Mouse (Mus musculus) forebrain, embryonic 13.5 days (tissue): ENCODE results near the gene Mex3d. TPM values are rescaled to one million over a fixed set of nuclear protein-coding genes. Genes with fewer than 3 reads are reported as not detected.

Experiments
- ATAC-seq: fragments of 200-750 bp; cut with Nextera tagmentation; 2 replicates; pipeline ENCODE4 v1.8.0; 2017
- H3K27ac ChIP-seq: fragments of 300-500 bp; sonication (generic); 2 replicates; pipeline ENCODE4 v1.5.1; 2015; ENCODE audit warnings: inconsistent platforms, mild to moderate bottlenecking, moderate library complexity
- H3K27me3 ChIP-seq: fragments of 300-500 bp; sonication (generic); 2 replicates; pipeline ENCODE4 v1.6.1; 2015; ENCODE audit warnings: mild to moderate bottlenecking, inconsistent platforms
- H3K36me3 ChIP-seq: fragments of 300-500 bp; sonication (generic); 2 replicates; pipeline ENCODE4 v1.6.1; 2015; ENCODE audit warnings: mild to moderate bottlenecking, inconsistent platforms; ENCODE audit not compliant: poor library complexity, severe bottlenecking
- H3K4me1 ChIP-seq: fragments of 300-500 bp; sonication (generic); 2 replicates; pipeline ENCODE4 v1.6.1; 2015; ENCODE audit warnings: inconsistent platforms
- H3K4me2 ChIP-seq: fragments of 300-500 bp; sonication (generic); 2 replicates; pipeline ENCODE4 v1.6.1; 2015; ENCODE audit warnings: inconsistent platforms, mild to moderate bottlenecking, moderate library complexity
- H3K4me3 ChIP-seq: fragments of 300-500 bp; sonication (generic); 2 replicates; pipeline ENCODE4 v1.5.1; 2015; ENCODE audit warnings: mild to moderate bottlenecking, inconsistent platforms
- H3K9ac ChIP-seq: fragments of 300-500 bp; sonication (generic); 2 replicates; pipeline ENCODE4 v1.6.1; 2015; ENCODE audit warnings: mild to moderate bottlenecking, inconsistent platforms
- H3K9me3 ChIP-seq: fragments of 300-500 bp; sonication (generic); replicated peaks from 2 replicates; pipeline ENCODE4 v1.6.1; 2016; ENCODE audit warnings: inconsistent platforms
- WGBS: fragments of 180-500 bp; shearing (Covaris S2); methylation state at CpG from one replicate; pipeline ENCODE4 v1.1.7; 2015; 5-methylcytosine and 5-hydroxymethylcytosine counted together
- polyA plus RNA-seq: library from polyadenylated mRNA; unstranded; fragments of >200 nt; fragmentation: Nextera tagmentation; extraction: Ambion mirVana; gene quantifications from 2 replicates; pipeline ENCODE4 v1.2.1, GENCODE M21; 2015

The Mex3d gene
- polyA plus RNA-seq, 1 experiment from 2014 or later: 16.6 TPM

DNA sequence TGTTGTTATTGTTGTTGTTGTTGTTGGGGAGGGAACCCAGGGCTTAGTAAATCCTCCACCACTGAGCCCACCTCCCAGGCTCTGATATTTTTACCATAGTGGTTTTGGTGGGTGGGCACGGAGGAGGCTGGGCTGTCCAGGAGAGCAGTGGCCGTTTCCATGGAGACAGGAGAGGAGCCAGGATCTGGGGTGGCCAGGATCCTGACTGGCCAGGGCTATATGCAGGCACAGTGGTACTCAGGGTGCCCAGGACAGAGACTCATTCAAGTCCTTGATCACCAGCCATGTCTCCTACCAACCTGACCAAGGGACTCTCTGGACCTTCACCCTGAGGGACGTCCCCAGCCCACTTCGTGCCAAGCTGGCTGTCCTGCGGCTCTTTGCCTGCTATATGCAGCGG lies 23.7 kb downstream of the Mex3d start:
- Histone ChIP-seq H3K9ac (no peak overlapping the region), H3K36me3 (no peaks in the 10 kb centered on the region), H3K27me3 (peaks cover 50% of the 10 kb centered on the region), H3K27ac (no peak overlapping the region), H3K4me1 (peaks cover 5% of the 10 kb centered on the region; the same call in 1 of the 2 replicates), H3K4me2 (no peak overlapping the region), H3K9me3 (no peaks in the 10 kb centered on the region), H3K4me3 (no peak overlapping the region)
- ATAC-seq: no peak
- 33% methylated on average over 6 of the region's 6 CpGs for WGBS

DNA sequence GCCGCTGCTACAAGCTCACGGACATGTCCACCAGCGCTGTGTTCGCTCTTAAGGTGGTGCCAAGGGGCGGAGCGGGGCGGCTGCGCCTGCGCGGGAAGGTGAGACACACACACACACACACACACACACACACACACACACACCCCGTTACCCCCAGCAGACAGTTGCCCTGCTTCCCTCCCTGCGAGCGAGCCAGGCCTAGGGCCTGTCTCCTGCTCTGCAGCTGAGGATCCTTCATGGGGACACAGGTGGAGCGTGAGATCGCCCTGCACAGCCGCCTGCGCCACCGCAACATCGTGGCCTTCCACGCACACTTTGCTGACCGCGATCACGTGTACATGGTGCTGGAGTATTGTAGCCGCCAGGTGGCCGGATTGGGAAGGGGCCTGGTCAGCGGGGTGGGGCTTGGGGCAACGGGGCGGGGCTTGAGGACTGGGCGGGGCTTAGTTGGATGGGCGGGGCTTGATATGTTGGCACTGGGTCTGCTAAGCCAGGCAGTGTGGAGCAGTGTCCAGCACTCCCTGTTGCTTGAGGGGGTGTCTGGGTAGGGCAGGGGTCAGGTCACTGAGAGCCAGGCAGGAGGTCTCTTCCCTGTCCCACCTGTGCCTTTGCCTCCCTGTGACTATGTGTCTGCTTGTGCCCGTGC lies 29.3 kb downstream of the Mex3d start:
- no peak overlapping the region for H3K27ac ChIP-seq
- H3K9me3 ChIP-seq: no peaks in the 10 kb centered on the region
- H3K27me3 ChIP-seq: peaks cover 82% of the 10 kb centered on the region
- peak overlapping the region; percentile 30; the same call in 1 of the 2 replicates for H3K9ac ChIP-seq
- 6% methylated on average over 28 of the region's 31 CpGs for WGBS
- H3K36me3 ChIP-seq: no peaks in the 10 kb centered on the region
- H3K4me2 ChIP-seq: peak overlapping the region; percentile 51
- peaks cover 27% of the 10 kb centered on the region for H3K4me1 ChIP-seq
- ATAC-seq: 0 out of 2 replicates have a peak, but pooled peaks have one; percentile 19
- peak overlapping the region; percentile 25 for H3K4me3 ChIP-seq

DNA sequence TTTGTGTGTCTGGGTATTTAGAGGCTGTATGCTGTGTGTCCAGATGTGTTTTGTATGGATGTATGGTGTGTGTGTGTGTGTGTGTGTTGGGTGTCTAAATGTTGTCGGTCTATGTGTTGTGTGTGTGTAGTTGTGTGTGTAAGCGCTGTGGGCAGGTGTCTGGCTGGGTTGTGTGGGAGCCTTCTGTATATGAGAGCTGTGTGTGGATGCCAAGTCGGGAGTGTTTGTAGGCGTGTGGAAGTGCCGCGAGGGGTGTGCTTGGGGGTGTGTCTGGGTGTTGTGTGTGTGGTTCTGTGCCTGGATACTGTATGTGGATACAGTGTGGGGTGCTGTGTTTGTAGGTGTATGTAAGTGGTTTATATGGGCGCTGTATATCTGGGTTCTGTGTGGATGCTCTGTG lies 30.1 kb downstream of the Mex3d start:
- Histone ChIP-seq H3K9me3 (no peaks in the 10 kb centered on the region), H3K4me2 (peak overlapping the region; percentile 51; the same call in 1 of the 2 replicates), H3K4me3 (no peak overlapping the region), H3K36me3 (no peaks in the 10 kb centered on the region), H3K4me1 (peaks cover 27% of the 10 kb centered on the region), H3K27ac (no peak overlapping the region), H3K9ac (no peak overlapping the region), H3K27me3 (peaks cover 85% of the 10 kb centered on the region)
- no peak for ATAC-seq
- 36% methylated on average over 7 of the region's 7 CpGs for WGBS

DNA sequence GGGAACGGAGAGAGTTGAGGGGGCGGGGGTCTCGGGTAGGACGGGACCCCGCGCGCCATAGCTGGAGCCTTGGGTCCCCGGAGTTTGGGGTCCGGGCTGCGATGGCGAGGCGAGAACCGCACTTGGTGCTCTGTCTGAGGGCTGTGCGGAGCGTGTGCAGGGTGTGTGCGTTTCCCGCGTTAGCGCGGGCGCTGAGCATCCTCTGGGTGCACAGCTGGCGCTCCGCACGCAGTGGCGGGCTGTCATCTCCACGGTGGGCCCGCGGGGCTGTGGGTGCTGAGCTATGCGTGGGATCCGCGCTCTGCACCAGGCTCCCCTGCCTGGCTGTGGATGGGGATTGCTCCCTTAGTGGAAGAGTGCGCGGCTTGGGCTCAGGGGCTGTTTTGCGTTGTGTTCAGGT lies 30.7 kb downstream of the Mex3d start:
- 2% methylated on average over 34 of the region's 34 CpGs for WGBS
- H3K4me3 ChIP-seq: peak overlapping the region; percentile 32
- H3K9me3 ChIP-seq: no peaks in the 10 kb centered on the region
- peaks cover 91% of the 10 kb centered on the region for H3K27me3 ChIP-seq
- no peaks in the 10 kb centered on the region for H3K36me3 ChIP-seq
- peaks cover 27% of the 10 kb centered on the region for H3K4me1 ChIP-seq
- 0 out of 2 replicates have a peak overlapping the region, but pooled peaks have one; percentile 21 for H3K9ac ChIP-seq
- H3K4me2 ChIP-seq: peak overlapping the region; percentile 60
- H3K27ac ChIP-seq: no peak overlapping the region
- 0 out of 2 replicates have a peak, but pooled peaks have one; percentile 37 for ATAC-seq

DNA sequence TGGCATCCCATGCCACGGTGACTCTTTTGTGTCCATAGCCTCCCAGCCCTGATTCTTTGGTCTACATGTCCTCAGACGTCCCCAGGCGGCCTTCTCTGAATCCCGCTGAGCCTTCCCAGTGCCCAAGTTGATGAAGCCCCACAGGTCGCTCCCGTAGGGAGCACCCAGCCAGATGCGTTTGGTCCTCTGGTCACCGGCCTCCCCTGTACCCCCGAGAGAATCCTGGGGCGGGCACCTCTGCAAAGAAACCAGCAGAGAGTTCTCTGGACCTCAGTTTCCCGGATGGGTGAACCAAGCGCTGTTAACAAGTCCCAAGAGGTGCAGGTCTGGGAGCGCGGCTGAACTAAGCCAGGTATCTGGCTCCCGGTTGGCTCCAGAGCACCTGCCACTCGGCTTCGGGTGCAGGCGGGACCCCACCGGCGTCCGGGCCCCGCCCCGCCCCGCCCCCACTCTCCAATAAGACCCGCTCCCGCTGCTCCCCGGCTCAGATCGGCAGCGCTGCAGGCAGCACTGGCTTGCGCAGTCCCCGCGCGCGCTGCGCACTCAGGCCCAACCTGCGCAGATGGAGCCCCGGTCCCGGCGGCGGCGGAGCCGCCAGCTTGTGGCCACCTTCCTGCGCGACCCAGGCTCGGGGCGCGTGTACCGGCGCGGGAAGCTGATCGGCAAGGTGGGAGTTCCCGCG lies 31.3 kb downstream of the Mex3d start, which contains the start of gene Plk5:
Gene Plk5, plus strand, starts transcription at position 459 of the 682 bp plus-strand sequence.
- ATAC-seq: 0 out of 2 replicates have a peak, but pooled peaks have one; percentile 61
- peak within 1 kb of the TSS; percentile 60 for H3K4me2 ChIP-seq
- H3K9ac ChIP-seq: peak within 1 kb of the TSS; percentile 21; the same call in 1 of the 2 replicates
- H3K27ac ChIP-seq: no peak within 1 kb of the TSS
- no peaks in the 10 kb centered on the region for H3K9me3 ChIP-seq
- H3K4me3 ChIP-seq: peak within 1 kb of the TSS; percentile 32
- H3K36me3 ChIP-seq: no peaks in the 10 kb centered on the region
- H3K27me3 ChIP-seq: peaks cover 97% of the 10 kb centered on the region
- H3K4me1 ChIP-seq: peaks cover 27% of the 10 kb centered on the region
- WGBS: 1% methylated on average over 45 of the region's 53 CpGs

DNA sequence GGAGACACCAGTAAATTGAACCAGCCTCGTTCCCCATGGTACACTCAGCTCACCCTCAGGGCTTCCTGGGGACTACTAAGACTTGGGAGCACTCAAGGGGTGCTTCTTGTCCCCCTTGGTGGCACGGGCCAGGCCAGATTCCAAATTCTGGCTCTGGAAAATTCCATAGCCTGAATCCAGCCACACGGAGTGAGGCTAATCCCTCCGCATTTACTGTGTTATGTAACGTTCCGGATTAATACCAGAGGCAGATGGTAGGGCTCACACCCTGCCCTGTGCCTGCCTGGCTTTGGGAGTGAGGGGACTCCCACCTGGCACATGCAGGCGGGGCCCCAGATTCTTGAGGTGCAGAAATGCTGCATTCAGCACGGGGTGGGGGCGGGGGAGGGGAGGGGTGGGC lies 32.0 kb downstream of the Mex3d start:
- Histone ChIP-seq H3K4me2 (no peak overlapping the region), H3K4me1 (peaks cover 27% of the 10 kb centered on the region), H3K9me3 (no peaks in the 10 kb centered on the region), H3K36me3 (no peaks in the 10 kb centered on the region), H3K27me3 (peaks cover 98% of the 10 kb centered on the region), H3K4me3 (0 out of 2 replicates have a peak overlapping the region, but pooled peaks have one; percentile 32), H3K27ac (no peak overlapping the region), H3K9ac (no peak overlapping the region)
- WGBS: 4% methylated on average over 8 of the region's 9 CpGs
- ATAC-seq: no peak

DNA sequence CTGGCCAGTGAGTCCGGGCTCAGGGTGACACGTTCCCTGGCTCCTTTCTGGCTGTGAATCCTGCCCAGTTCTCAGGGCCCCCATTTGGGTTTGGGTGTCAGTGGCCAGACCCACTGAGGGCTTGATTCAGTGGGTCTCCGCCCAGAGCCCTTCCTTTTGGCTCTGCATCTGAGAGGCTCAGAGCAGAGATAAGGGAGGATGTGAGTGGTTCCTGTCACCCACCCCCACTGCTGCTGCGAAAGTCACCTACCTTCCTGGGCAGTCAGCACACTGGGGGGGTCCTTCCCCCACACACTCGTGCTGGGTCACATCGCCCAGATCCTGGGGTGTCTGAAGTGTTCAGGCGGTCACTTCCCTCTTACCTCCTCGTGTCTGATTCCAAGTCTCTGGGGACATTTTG lies 34.7 kb downstream of the Mex3d start:
- Histone ChIP-seq H3K27me3 (peaks cover 99% of the 10 kb centered on the region), H3K36me3 (no peaks in the 10 kb centered on the region), H3K4me2 (no peak overlapping the region), H3K9ac (no peak overlapping the region), H3K4me3 (no peak overlapping the region), H3K27ac (no peak overlapping the region), H3K9me3 (no peaks in the 10 kb centered on the region), H3K4me1 (peaks cover 34% of the 10 kb centered on the region)
- no peak for ATAC-seq
- 71% methylated on average over 8 of the region's 8 CpGs for WGBS

DNA sequence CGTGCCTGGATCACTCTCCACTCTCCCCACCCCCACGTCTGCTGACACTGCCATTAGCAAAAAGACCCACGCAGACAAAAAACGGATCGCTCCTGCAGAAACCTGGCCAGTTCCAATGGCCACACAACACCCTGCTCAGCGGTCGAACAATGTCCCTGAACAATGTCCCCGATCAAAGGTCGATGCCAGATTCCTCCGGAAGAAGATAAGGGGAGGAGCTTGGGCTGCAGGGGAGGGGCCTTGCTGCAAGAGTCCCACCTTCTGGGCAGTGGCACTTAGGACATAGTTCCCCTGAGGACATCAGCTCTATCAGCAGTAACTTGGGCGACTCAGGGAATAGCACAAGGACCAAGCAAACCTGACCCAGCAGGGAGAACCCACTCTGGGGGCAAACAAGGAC lies 35.6 kb downstream of the Mex3d start:
- Histone ChIP-seq H3K9me3 (no peaks in the 10 kb centered on the region), H3K4me2 (no peak overlapping the region), H3K27me3 (peaks cover 99% of the 10 kb centered on the region), H3K9ac (no peak overlapping the region), H3K4me1 (peaks cover 27% of the 10 kb centered on the region), H3K36me3 (no peaks in the 10 kb centered on the region), H3K4me3 (no peak overlapping the region), H3K27ac (no peak overlapping the region)
- ATAC-seq: no peak
- WGBS: 20% methylated on average over 11 of the region's 11 CpGs

DNA sequence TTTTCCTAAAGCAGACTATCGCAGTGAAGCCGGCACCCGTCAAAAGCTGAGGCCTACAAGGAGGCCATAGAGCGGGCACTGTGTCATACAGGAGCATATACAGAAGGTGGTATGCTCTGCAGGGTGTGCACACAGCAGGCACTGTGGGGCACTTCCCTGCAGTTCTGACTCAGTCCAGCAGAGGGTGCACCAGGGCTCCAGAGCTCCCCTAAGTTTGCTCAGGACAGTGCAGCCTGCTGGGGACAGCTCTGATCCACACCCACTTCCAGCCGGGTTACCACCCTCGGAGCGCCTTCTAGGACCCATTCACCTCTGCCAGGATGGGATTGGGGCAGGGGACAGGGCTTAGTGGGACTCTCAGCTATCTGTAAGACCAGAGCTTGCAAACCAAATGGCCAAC lies 37.2 kb downstream of the Mex3d start:
- H3K9me3 ChIP-seq: no peaks in the 10 kb centered on the region
- no peak overlapping the region for H3K27ac ChIP-seq
- no peak overlapping the region for H3K9ac ChIP-seq
- no peaks in the 10 kb centered on the region for H3K36me3 ChIP-seq
- H3K4me3 ChIP-seq: no peak overlapping the region
- H3K4me1 ChIP-seq: peaks cover 11% of the 10 kb centered on the region
- peaks cover 99% of the 10 kb centered on the region for H3K27me3 ChIP-seq
- peak; percentile 80 for ATAC-seq
- H3K4me2 ChIP-seq: no peak overlapping the region
- WGBS: 5% methylated on average over 7 of the region's 7 CpGs

DNA sequence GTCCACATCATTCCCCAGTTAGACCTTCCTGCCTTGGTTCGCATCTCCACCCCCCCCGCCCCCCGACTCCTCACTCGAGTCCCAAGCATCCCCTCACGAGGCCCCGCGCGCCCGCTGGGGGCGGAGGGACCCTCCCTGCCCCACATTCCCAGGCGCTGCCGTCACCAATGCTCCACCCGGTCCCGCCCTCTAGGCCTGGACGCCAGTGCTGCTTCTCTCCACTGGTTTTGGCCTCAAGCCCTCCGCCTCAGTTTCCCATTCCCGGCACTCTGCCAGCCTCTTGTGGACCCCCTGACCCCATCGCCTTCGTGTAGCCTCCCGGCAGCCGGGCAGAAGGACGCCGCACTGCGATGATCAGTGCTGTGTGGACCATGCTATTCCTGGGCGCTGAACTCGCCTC lies 38.5 kb downstream of the Mex3d start:
- Histone ChIP-seq H3K27ac (no peak overlapping the region), H3K4me1 (peaks cover 11% of the 10 kb centered on the region), H3K9ac (no peak overlapping the region), H3K27me3 (peaks cover 99% of the 10 kb centered on the region), H3K9me3 (no peaks in the 10 kb centered on the region), H3K4me2 (0 out of 2 replicates have a peak overlapping the region, but pooled peaks have one; percentile 12), H3K36me3 (no peaks in the 10 kb centered on the region), H3K4me3 (no peak overlapping the region)
- 13% methylated on average over 24 of the region's 26 CpGs for WGBS
- ATAC-seq: no peak

DNA sequence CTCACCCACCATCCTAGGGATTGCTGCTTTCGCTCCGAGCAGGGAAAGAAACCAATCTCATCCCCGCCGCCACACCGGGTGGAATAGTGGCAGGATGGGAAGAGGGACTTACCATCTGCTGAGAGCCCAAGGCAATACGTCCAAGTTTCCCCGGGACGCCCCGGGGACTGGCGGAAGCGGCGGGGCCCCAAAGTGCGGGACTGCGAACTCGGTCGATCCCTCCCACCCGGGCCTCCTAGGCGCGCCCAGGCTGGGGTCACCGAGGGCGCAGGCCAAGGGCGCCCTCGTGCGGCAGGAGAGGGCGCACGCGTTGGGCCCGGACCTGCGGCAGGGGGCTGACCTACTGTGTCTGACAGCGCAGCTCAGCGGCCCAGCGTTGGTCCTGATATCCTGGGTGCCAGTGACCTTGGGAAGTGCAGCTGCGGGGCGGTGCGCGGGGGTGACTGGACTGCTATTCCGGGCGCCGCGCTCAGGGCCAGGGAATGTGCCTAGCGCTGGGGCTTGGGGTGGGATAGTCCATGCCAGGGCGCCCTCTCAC lies 39.1 kb downstream of the Mex3d start, which contains the start of gene Adamtsl5:
Gene Adamtsl5, minus strand, starts transcription at position 169 of the 538 bp plus-strand sequence.
- ATAC-seq: 0 out of 2 replicates have a peak, but pooled peaks have one; percentile 11

DNA sequence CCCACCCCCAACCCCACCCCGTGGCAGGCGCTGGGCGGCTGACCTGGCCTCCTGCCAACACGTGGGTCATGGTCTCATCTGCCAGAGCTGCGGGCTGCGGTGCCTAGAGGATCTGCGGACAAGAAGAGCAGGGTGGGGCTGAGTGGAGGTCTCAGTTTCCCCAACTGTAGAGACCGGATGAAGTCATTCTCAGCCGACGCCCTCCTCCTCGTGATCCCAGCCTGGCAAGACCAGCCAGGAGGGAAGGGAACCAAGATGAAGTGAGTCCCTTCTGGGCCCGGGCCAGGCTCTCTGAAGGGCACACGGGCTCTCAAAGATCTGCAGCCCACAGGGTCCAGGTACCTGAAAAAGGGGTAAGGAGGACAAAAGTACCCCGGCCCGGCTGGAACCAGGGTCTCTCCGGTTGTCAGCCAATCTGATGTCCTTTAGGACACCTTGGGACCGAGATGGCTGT lies 39.9 kb downstream of the Mex3d start:
- H3K27me3 ChIP-seq: peaks cover 99% of the 10 kb centered on the region
- H3K9ac ChIP-seq: no peak overlapping the region
- no peaks in the 10 kb centered on the region for H3K9me3 ChIP-seq
- WGBS: 17% methylated on average over 17 of the region's 17 CpGs
- H3K4me3 ChIP-seq: no peak overlapping the region
- no peak for ATAC-seq
- no peak overlapping the region for H3K4me2 ChIP-seq
- H3K36me3 ChIP-seq: no peaks in the 10 kb centered on the region
- H3K27ac ChIP-seq: no peak overlapping the region
- H3K4me1 ChIP-seq: peaks cover 23% of the 10 kb centered on the region

More for the DNA sequence above, 39.1 kb downstream of the Mex3d start, which contains the start of gene Adamtsl5:
- H3K4me3 ChIP-seq: peak within 1 kb of the TSS; percentile 18
- H3K27me3 ChIP-seq: peaks cover 99% of the 10 kb centered on the region
- H3K9me3 ChIP-seq: no peaks in the 10 kb centered on the region
- H3K4me1 ChIP-seq: peaks cover 15% of the 10 kb centered on the region
- WGBS: under 1% methylated on average over 34 of the region's 42 CpGs
- H3K36me3 ChIP-seq: no peaks in the 10 kb centered on the region
- no peak within 1 kb of the TSS for H3K27ac ChIP-seq
- 0 out of 2 replicates have a peak within 1 kb of the TSS, but pooled peaks have one; percentile 21 for H3K9ac ChIP-seq
- H3K4me2 ChIP-seq: peak within 1 kb of the TSS; percentile 41
